Mouse (Mus musculus) megakaryocyte, embryonic 14.5 days (primary cell): Measurements from ENCODE around the gene Dnmt3b.

Experiments
- FLI1 ChIP-seq: IDR thresholded peaks from 2 replicates; pipeline ENCODE4 v1.6.1; 2012; ENCODE audit warnings: low read length, inconsistent platforms, mixed read lengths
- GATA1 ChIP-seq: IDR thresholded peaks from 3 replicates; pipeline ENCODE4 v1.6.1; 2012; ENCODE audit warnings: mixed read lengths, low read length, inconsistent platforms, borderline replicate concordance

- TF ChIP-seq FLI1, result no peak
- no peak for TF ChIP-seq GATA1
Measured at GRCm38 (mm10) chr2:153723098-153723497, 73.8 kb downstream of the Dnmt3b start.
